Mouse (Mus musculus) limb, embryonic 12.5 days (tissue): ENCODE data around the gene Abr. TPM values are rescaled to one million over a fixed set of nuclear protein-coding genes. Genes with fewer than 3 reads are reported as not detected.

Experiments used
- ATAC-seq: fragments of 200-750 bp; cut with Nextera tagmentation; 2 replicates; pipeline ENCODE4 v1.8.0; 2017; ENCODE audit warnings: low read depth, moderate TSS enrichment; ENCODE audit not compliant: insufficient number of reproducible peaks, insufficient read depth, low FRiP score, low TSS enrichment
- H3K27ac ChIP-seq: fragments of 300-500 bp; sonication (generic); 2 replicates; pipeline ENCODE4 v1.5.1; 2016; ENCODE audit warnings: mild to moderate bottlenecking, moderate library complexity
- H3K27me3 ChIP-seq: fragments of 300-500 bp; sonication (generic); 2 replicates; pipeline ENCODE4 v1.6.1; 2016; ENCODE audit warnings: mild to moderate bottlenecking, moderate library complexity
- H3K36me3 ChIP-seq: fragments of 300-500 bp; sonication (generic); 2 replicates; pipeline ENCODE4 v1.6.1; 2016; ENCODE audit warnings: mild to moderate bottlenecking, moderate library complexity
- H3K4me1 ChIP-seq: fragments of 300-500 bp; sonication (generic); replicated peaks from 2 replicates; pipeline ENCODE4 v1.6.1; 2016
- H3K4me2 ChIP-seq: fragments of 300-500 bp; sonication (generic); 2 replicates; pipeline ENCODE4 v1.6.1; 2016; ENCODE audit warnings: mild to moderate bottlenecking, moderate library complexity
- H3K4me3 ChIP-seq: fragments of 300-500 bp; sonication (generic); replicated peaks from 2 replicates; pipeline ENCODE4 v1.5.1; 2016; ENCODE audit warnings: mild to moderate bottlenecking
- H3K9ac ChIP-seq: fragments of 300-500 bp; sonication (generic); replicated peaks from 2 replicates; pipeline ENCODE4 v1.6.1; 2016; ENCODE audit warnings: mild to moderate bottlenecking, moderate library complexity
- H3K9me3 ChIP-seq: fragments of 300-500 bp; sonication (generic); 2 replicates; pipeline ENCODE4 v1.6.1; 2016; ENCODE audit warnings: mild to moderate bottlenecking, moderate library complexity
- WGBS: fragments of 180-500 bp; shearing (Covaris S2); methylation state at CpG from one replicate; pipeline ENCODE4 v1.1.7; 2016; 5-methylcytosine and 5-hydroxymethylcytosine counted together
- polyA plus RNA-seq: library from polyadenylated mRNA; unstranded; fragments of >200 nt; fragmentation: Nextera tagmentation; extraction: Ambion mirVana; gene quantifications from 2 replicates; pipeline ENCODE4 v1.2.1, GENCODE M21; 2016

Gene Abr
- polyA plus RNA-seq, 1 experiment from 2014 or later = 48.3 TPM

- WGBS = 2% methylated on average over 7 of the region's 7 CpGs
- Histone ChIP-seq H3K9ac (0 out of 2 replicates have a peak overlapping the region, but pooled peaks have one; percentile 6), H3K36me3 (no peaks in the 10 kb centered on the region), H3K4me3 (0 out of 2 replicates have a peak overlapping the region, but pooled peaks have one; percentile 8), H3K9me3 (no peaks in the 10 kb centered on the region), H3K27me3 (no peaks in the 10 kb centered on the region; the same call in 1 of the 2 replicates), H3K4me2 (peak overlapping the region; percentile 52), H3K27ac (peak overlapping the region; percentile 46; the same call in 1 of the 2 replicates), H3K4me1 (peaks cover 36% of the 10 kb centered on the region)
- peak; percentile 50 for ATAC-seq
Observed at GRCm38 (mm10) chr11:76647062-76647461, 24.9 kb upstream of the Abr start.

GRCm38 (mm10) chr11:76645955-76646354 lies 23.8 kb upstream of the Abr start:
- Histone ChIP-seq H3K9ac (no peak overlapping the region), H3K4me1 (peaks cover 36% of the 10 kb centered on the region), H3K4me3 (peak overlapping the region; percentile 31), H3K27me3 (no peaks in the 10 kb centered on the region; the same call in 1 of the 2 replicates), H3K36me3 (no peaks in the 10 kb centered on the region), H3K27ac (0 out of 2 replicates have a peak overlapping the region, but pooled peaks have one; percentile 29), H3K4me2 (peak overlapping the region; percentile 59), H3K9me3 (no peaks in the 10 kb centered on the region)
- 0 out of 2 replicates have a peak, but pooled peaks have one; percentile 48 for ATAC-seq
- under 1% methylated on average over 19 of the region's 19 CpGs for WGBS

GRCm38 (mm10) chr11:76645036-76645435 lies 22.9 kb upstream of the Abr start:
- Histone ChIP-seq H3K36me3 (no peaks in the 10 kb centered on the region), H3K9me3 (no peaks in the 10 kb centered on the region), H3K27me3 (no peaks in the 10 kb centered on the region; the same call in 1 of the 2 replicates), H3K27ac (no peak overlapping the region), H3K4me3 (no peak overlapping the region), H3K4me2 (0 out of 2 replicates have a peak overlapping the region, but pooled peaks have one; percentile 59), H3K9ac (no peak overlapping the region), H3K4me1 (peaks cover 36% of the 10 kb centered on the region)
- WGBS = 45% methylated on average over 9 of the region's 9 CpGs
- ATAC-seq = no peak

GRCm38 (mm10) chr11:76644257-76644656 lies 22.1 kb upstream of the Abr start:
- Histone ChIP-seq H3K27me3 (no peaks in the 10 kb centered on the region; the same call in 1 of the 2 replicates), H3K4me2 (no peak overlapping the region), H3K9me3 (no peaks in the 10 kb centered on the region), H3K4me1 (peaks cover 36% of the 10 kb centered on the region), H3K9ac (no peak overlapping the region), H3K4me3 (no peak overlapping the region), H3K27ac (no peak overlapping the region), H3K36me3 (no peaks in the 10 kb centered on the region)
- WGBS = 67% methylated on average over 6 of the region's 6 CpGs
- ATAC-seq = no peak

- H3K27ac ChIP-seq = no peak overlapping the region
- no peaks in the 10 kb centered on the region for H3K9me3 ChIP-seq
- no peaks in the 10 kb centered on the region; the same call in 1 of the 2 replicates for H3K27me3 ChIP-seq
- no peak for ATAC-seq
- H3K36me3 ChIP-seq = no peaks in the 10 kb centered on the region
- H3K4me2 ChIP-seq = no peak overlapping the region
- no peak overlapping the region for H3K4me3 ChIP-seq
- peaks cover 12% of the 10 kb centered on the region for H3K4me1 ChIP-seq
- no peak overlapping the region for H3K9ac ChIP-seq
- 84% methylated on average over 4 of the region's 4 CpGs for WGBS
Observed at GRCm38 (mm10) chr11:76640231-76640630, 18.1 kb upstream of the Abr start.

- whole genome bisulfite sequencing = 78% methylated on average over 17 of the region's 17 CpGs
- H3K27me3 ChIP-seq = no peaks in the 10 kb centered on the region; the same call in 1 of the 2 replicates
- no peak overlapping the region for H3K4me3 ChIP-seq
- H3K4me1 ChIP-seq = peaks cover 4% of the 10 kb centered on the region; the same call in 1 of the 2 replicates
- H3K9me3 ChIP-seq = no peaks in the 10 kb centered on the region
- H3K4me2 ChIP-seq = no peak overlapping the region
- no peak overlapping the region for H3K9ac ChIP-seq
- no peak for ATAC-seq
- no peak overlapping the region for H3K27ac ChIP-seq
- H3K36me3 ChIP-seq = no peaks in the 10 kb centered on the region
Observed at GRCm38 (mm10) chr11:76639269-76639985, 17.3 kb upstream of the Abr start.

GRCm38 (mm10) chr11:76630487-76630886 lies 8.4 kb upstream of the Abr start:
- Histone ChIP-seq H3K4me2 (no peak overlapping the region), H3K27me3 (no peaks in the 10 kb centered on the region), H3K9ac (no peak overlapping the region), H3K36me3 (no peaks in the 10 kb centered on the region), H3K9me3 (no peaks in the 10 kb centered on the region), H3K4me3 (no peak overlapping the region), H3K27ac (no peak overlapping the region), H3K4me1 (no peaks in the 10 kb centered on the region)
- no peak for ATAC-seq
- WGBS = 86% methylated on average over 5 of the region's 5 CpGs

GRCm38 (mm10) chr11:76630023-76630422 lies 7.9 kb upstream of the Abr start:
- H3K27ac ChIP-seq = no peak overlapping the region
- ATAC-seq = no peak

GRCm38 (mm10) chr11:76628613-76629012 lies 6.5 kb upstream of the Abr start:
- no peak overlapping the region for H3K4me2 ChIP-seq
- no peak overlapping the region; the same call in 1 of the 2 replicates for H3K9ac ChIP-seq
- H3K9me3 ChIP-seq = no peaks in the 10 kb centered on the region
- no peaks in the 10 kb centered on the region for H3K36me3 ChIP-seq
- peaks cover 6% of the 10 kb centered on the region; the same call in 1 of the 2 replicates for H3K27me3 ChIP-seq
- H3K4me1 ChIP-seq = no peaks in the 10 kb centered on the region
- WGBS = 75% methylated on average over 5 of the region's 5 CpGs
- no peak overlapping the region for H3K4me3 ChIP-seq
- no peak for ATAC-seq
- H3K27ac ChIP-seq = no peak overlapping the region

More at GRCm38 (mm10) chr11:76630023-76630422, 7.9 kb upstream of the Abr start:
- no peak overlapping the region for H3K9ac ChIP-seq
- H3K4me2 ChIP-seq = no peak overlapping the region
- H3K27me3 ChIP-seq = no peaks in the 10 kb centered on the region
- WGBS = 31% methylated on average over 2 of the region's 2 CpGs
- H3K9me3 ChIP-seq = no peaks in the 10 kb centered on the region
- H3K4me1 ChIP-seq = no peaks in the 10 kb centered on the region
- no peaks in the 10 kb centered on the region for H3K36me3 ChIP-seq
- no peak overlapping the region for H3K4me3 ChIP-seq

- no peak overlapping the region for H3K9ac ChIP-seq
- no peak overlapping the region for H3K27ac ChIP-seq
- no peak overlapping the region for H3K4me3 ChIP-seq
- H3K4me2 ChIP-seq = no peak overlapping the region
- no peak for ATAC-seq
- peaks cover 34% of the 10 kb centered on the region for H3K27me3 ChIP-seq
- WGBS = 66% methylated on average over 3 of the region's 3 CpGs
- H3K36me3 ChIP-seq = no peaks in the 10 kb centered on the region
- no peaks in the 10 kb centered on the region for H3K9me3 ChIP-seq
- H3K4me1 ChIP-seq = peaks cover 15% of the 10 kb centered on the region
Observed at GRCm38 (mm10) chr11:76624881-76625280, 2.8 kb upstream of the Abr start.

- no peak for ATAC-seq
- Histone ChIP-seq H3K36me3 (no peaks in the 10 kb centered on the region), H3K9ac (peak overlapping the region; percentile 76; the same call in 1 of the 2 replicates), H3K27me3 (peaks cover 34% of the 10 kb centered on the region), H3K4me1 (peaks cover 15% of the 10 kb centered on the region), H3K4me2 (peak overlapping the region; percentile 100), H3K27ac (no peak overlapping the region), H3K9me3 (no peaks in the 10 kb centered on the region), H3K4me3 (peak overlapping the region; percentile 71)
- 53% methylated on average over 10 of the region's 10 CpGs for WGBS
Observed at GRCm38 (mm10) chr11:76624071-76624470, 2.0 kb upstream of the Abr start.
